Mouse (Mus musculus) liver, postnatal 0 days (tissue): ENCODE data around the gene Cdyl2. TPM values are rescaled to one million over a fixed set of nuclear protein-coding genes. Genes with fewer than 3 reads are reported as not detected.

Experiments
- ATAC-seq: fragments of 200-750 bp; cut with Nextera tagmentation; 2 replicates; pipeline ENCODE4 v1.8.0; 2017; ENCODE audit warnings: mild to moderate bottlenecking, moderate library complexity
- DNase-seq: peaks from one replicate; pipeline ENCODE4 v3.0.0-alpha.2; 2016
- H3K27ac ChIP-seq: fragments of 300-500 bp; sonication (generic); 2 replicates; pipeline ENCODE4 v1.5.1; 2014; ENCODE audit warnings: antibody characterized with exemption, moderate library complexity, mild to moderate bottlenecking, low read depth
- H3K27me3 ChIP-seq: fragments of 300-500 bp; sonication (generic); 2 replicates; pipeline ENCODE4 v1.6.1; 2014; ENCODE audit warnings: low read length, control low read depth, mixed read lengths; ENCODE audit not compliant: insufficient read depth
- H3K36me3 ChIP-seq: fragments of 300-500 bp; sonication (generic); replicated peaks from 2 replicates; pipeline ENCODE4 v1.6.1; 2014; ENCODE audit warnings: mild to moderate bottlenecking, control low read depth, low read length, moderate library complexity, mixed read lengths; ENCODE audit not compliant: insufficient read depth
- H3K4me1 ChIP-seq: fragments of 300-500 bp; sonication (generic); 2 replicates; pipeline ENCODE4 v1.6.1; 2014; ENCODE audit warnings: antibody characterized with exemption, mild to moderate bottlenecking, control low read depth; ENCODE audit not compliant: insufficient read depth
- H3K4me2 ChIP-seq: fragments of 300-500 bp; sonication (generic); 2 replicates; pipeline ENCODE4 v1.6.1; 2014; ENCODE audit warnings: low read depth, mild to moderate bottlenecking, low read length, moderate library complexity, mixed read lengths
- H3K4me3 ChIP-seq: fragments of 300-500 bp; sonication (generic); 2 replicates; pipeline ENCODE4 v1.5.1; 2014; ENCODE audit warnings: low read depth, low read length
- H3K9ac ChIP-seq: fragments of 300-500 bp; sonication (generic); replicated peaks from 2 replicates; pipeline ENCODE4 v1.6.1; 2014; ENCODE audit warnings: mild to moderate bottlenecking, moderate library complexity
- H3K9me3 ChIP-seq: fragments of 300-500 bp; sonication (generic); 2 replicates; pipeline ENCODE4 v1.6.1; 2016; ENCODE audit warnings: mild to moderate bottlenecking, control low read depth, low read length, mixed read lengths
- CTCF ChIP-seq: sonication (generic); IDR thresholded peaks from 2 replicates; pipeline ENCODE4 v1.5.1; 2016; ENCODE audit warnings: antibody characterized with exemption, low read depth
- EP300 ChIP-seq: IDR thresholded peaks from 2 replicates; pipeline ENCODE4 v1.6.1; 2016; ENCODE audit warnings: antibody characterized with exemption, low read depth, mild to moderate bottlenecking
- WGBS: fragments of 180-500 bp; shearing (Covaris S2); extraction: QIAGEN DNeasy Blood & Tissue Kit; methylation state at CpG from one replicate; pipeline ENCODE4 v1.1.7; 2014; ENCODE audit not compliant: insufficient replicate concordance; 5-methylcytosine and 5-hydroxymethylcytosine counted together
- polyA plus RNA-seq: library from polyadenylated mRNA; unstranded; fragments of >200 nt; fragmentation: Nextera tagmentation; extraction: Ambion mirVana; gene quantifications from 2 replicates; pipeline ENCODE4 v1.2.1, GENCODE M21; 2015

Gene Cdyl2
- polyA plus RNA-seq, 1 experiment from 2014 or later: 2.3 TPM

GRCm38 (mm10) chr8:116616369-116616768 is 116.4 kb downstream of the Cdyl2 start:
- Histone ChIP-seq H3K27me3 (no peaks in the 10 kb centered on the region), H3K4me2 (no peak overlapping the region)

GRCm38 (mm10) chr8:116614901-116615300 is 117.9 kb downstream of the Cdyl2 start:
- WGBS: 83% methylated on average over 7 of the region's 7 CpGs
- ATAC-seq (no peak), DNase-seq (no peak)
- Histone ChIP-seq H3K4me3 (no peak overlapping the region), H3K4me1 (no peaks in the 10 kb centered on the region), H3K4me2 (no peak overlapping the region), H3K27ac (no peak overlapping the region), H3K9me3 (no peaks in the 10 kb centered on the region), H3K9ac (no peak overlapping the region), H3K36me3 (no peaks in the 10 kb centered on the region), H3K27me3 (no peaks in the 10 kb centered on the region)
- TF ChIP-seq CTCF: no peak
- no peak for TF ChIP-seq EP300

More at GRCm38 (mm10) chr8:116616369-116616768, 116.4 kb downstream of the Cdyl2 start:
- Histone ChIP-seq H3K4me1 (no peaks in the 10 kb centered on the region), H3K9me3 (no peaks in the 10 kb centered on the region), H3K36me3 (no peaks in the 10 kb centered on the region), H3K27ac (no peak overlapping the region), H3K9ac (no peak overlapping the region), H3K4me3 (no peak overlapping the region)
- TF ChIP-seq EP300 (no peak), CTCF (no peak)
- DNase-seq (no peak), ATAC-seq (no peak)

- H3K27me3 ChIP-seq: no peaks in the 10 kb centered on the region
- no peaks in the 10 kb centered on the region for H3K4me1 ChIP-seq
- peaks cover 9% of the 10 kb centered on the region for H3K9me3 ChIP-seq
- H3K27ac ChIP-seq: no peak overlapping the region
- no peaks in the 10 kb centered on the region for H3K36me3 ChIP-seq
- H3K4me3 ChIP-seq: no peak overlapping the region
- 55% methylated on average over 13 of the region's 13 CpGs for WGBS
- TF ChIP-seq EP300: no peak
- no peak for ATAC-seq
- no peak overlapping the region for H3K9ac ChIP-seq
- no peak overlapping the region for H3K4me2 ChIP-seq
- no peak for DNase-seq
Measured at GRCm38 (mm10) chr8:116606171-116606570, 126.6 kb downstream of the Cdyl2 start.

GRCm38 (mm10) chr8:116602806-116603205 is 130.0 kb downstream of the Cdyl2 start:
- no peak overlapping the region for H3K9ac ChIP-seq
- no peak overlapping the region for H3K4me3 ChIP-seq
- no peak overlapping the region for H3K4me2 ChIP-seq
- peaks cover 9% of the 10 kb centered on the region for H3K9me3 ChIP-seq
- 85% methylated on average over 4 of the region's 4 CpGs for WGBS
- no peaks in the 10 kb centered on the region for H3K4me1 ChIP-seq
- no peak overlapping the region for H3K27ac ChIP-seq
- no peaks in the 10 kb centered on the region for H3K27me3 ChIP-seq
- H3K36me3 ChIP-seq: no peaks in the 10 kb centered on the region
- peak; percentile 27 for DNase-seq
- no peak for ATAC-seq
- TF ChIP-seq CTCF: peak; percentile 47
- no peak for TF ChIP-seq EP300

- WGBS: 35% methylated on average over 6 of the region's 6 CpGs
- no peak overlapping the region for H3K9ac ChIP-seq
- peaks cover 7% of the 10 kb centered on the region for H3K9me3 ChIP-seq
- DNase-seq (no peak), ATAC-seq (no peak)
- H3K4me1 ChIP-seq: no peaks in the 10 kb centered on the region
- H3K36me3 ChIP-seq: no peaks in the 10 kb centered on the region
- H3K4me2 ChIP-seq: no peak overlapping the region
- H3K4me3 ChIP-seq: no peak overlapping the region
- TF ChIP-seq CTCF (no peak), EP300 (no peak)
- no peaks in the 10 kb centered on the region for H3K27me3 ChIP-seq
- no peak overlapping the region for H3K27ac ChIP-seq
Measured at GRCm38 (mm10) chr8:116599728-116600127, 133.1 kb downstream of the Cdyl2 start.

GRCm38 (mm10) chr8:116591226-116591625 is 141.6 kb downstream of the Cdyl2 start:
- ATAC-seq (no peak), DNase-seq (no peak)
- no peak for TF ChIP-seq EP300
- no peak for TF ChIP-seq CTCF
- H3K27ac ChIP-seq: no peak overlapping the region
- no peak overlapping the region for H3K4me3 ChIP-seq
- WGBS: 79% methylated on average over 10 of the region's 10 CpGs
- H3K9me3 ChIP-seq: no peaks in the 10 kb centered on the region
- H3K36me3 ChIP-seq: no peaks in the 10 kb centered on the region
- H3K4me1 ChIP-seq: peaks cover 3% of the 10 kb centered on the region; the same call in 1 of the 2 replicates
- H3K4me2 ChIP-seq: no peak overlapping the region
- H3K9ac ChIP-seq: no peak overlapping the region
- H3K27me3 ChIP-seq: no peaks in the 10 kb centered on the region

- Histone ChIP-seq H3K27ac (no peak overlapping the region), H3K4me1 (peaks cover 3% of the 10 kb centered on the region; the same call in 1 of the 2 replicates), H3K36me3 (no peaks in the 10 kb centered on the region), H3K4me2 (no peak overlapping the region), H3K27me3 (no peaks in the 10 kb centered on the region), H3K9ac (no peak overlapping the region), H3K9me3 (no peaks in the 10 kb centered on the region), H3K4me3 (no peak overlapping the region)
- TF ChIP-seq CTCF: no peak
- TF ChIP-seq EP300: no peak
- 66% methylated on average over 4 of the region's 4 CpGs for WGBS
- DNase-seq (no peak), ATAC-seq (no peak)
Measured at GRCm38 (mm10) chr8:116590546-116590945, 142.2 kb downstream of the Cdyl2 start.
